Mouse (Mus musculus) stomach, postnatal 0 days (tissue): ENCODE measurements around the gene Snd1. TPM values are rescaled to one million over a fixed set of nuclear protein-coding genes. Genes with fewer than 3 reads are reported as not detected.
A peak's percentile ranks its signal among the peaks of the same experiment; 100 is the strongest.

Experiments used
- ATAC-seq: fragments of 200-750 bp; cut with Nextera tagmentation; 2 replicates; pipeline ENCODE4 v1.8.0; 2017; ENCODE audit not compliant: low FRiP score, low TSS enrichment
- DNase-seq: peaks from one replicate; pipeline ENCODE4 v3.0.0-alpha.2; 2016; ENCODE audit warnings: low spot score
- H3K27ac ChIP-seq: fragments of 300-500 bp; sonication (generic); replicated peaks from 2 replicates; pipeline ENCODE4 v1.5.1; 2014; ENCODE audit warnings: mild to moderate bottlenecking, control low read depth
- H3K27me3 ChIP-seq: fragments of 300-500 bp; sonication (generic); 2 replicates; pipeline ENCODE4 v1.6.1; 2014; ENCODE audit warnings: low read length; ENCODE audit not compliant: control insufficient read depth, insufficient read depth
- H3K36me3 ChIP-seq: fragments of 300-500 bp; sonication (generic); 2 replicates; pipeline ENCODE4 v1.6.1; 2014; ENCODE audit warnings: low read length, mixed read lengths; ENCODE audit not compliant: control insufficient read depth, insufficient read depth
- H3K4me1 ChIP-seq: fragments of 300-500 bp; sonication (generic); replicated peaks from 2 replicates; pipeline ENCODE4 v1.6.1; 2014; ENCODE audit warnings: antibody characterized with exemption; ENCODE audit not compliant: control insufficient read depth, insufficient read depth
- H3K4me2 ChIP-seq: fragments of 300-500 bp; sonication (generic); replicated peaks from 2 replicates; pipeline ENCODE4 v1.6.1; 2014; ENCODE audit warnings: low read depth, mild to moderate bottlenecking, control low read depth, moderate library complexity
- H3K4me3 ChIP-seq: fragments of 300-500 bp; sonication (generic); 2 replicates; pipeline ENCODE4 v1.5.1; 2014; ENCODE audit warnings: low read depth, low read length, control low read depth
- H3K9ac ChIP-seq: fragments of 300-500 bp; sonication (generic); 2 replicates; pipeline ENCODE4 v1.6.1; 2014; ENCODE audit warnings: mild to moderate bottlenecking, low read length, control low read depth, mixed read lengths
- H3K9me3 ChIP-seq: fragments of 300-500 bp; sonication (generic); 2 replicates; pipeline ENCODE4 v1.6.1; 2016; ENCODE audit warnings: low read length; ENCODE audit not compliant: control insufficient read depth
- CTCF ChIP-seq: IDR thresholded peaks from 2 replicates; pipeline ENCODE4 v1.5.1; 2016; ENCODE audit warnings: antibody characterized with exemption, low read depth, mild to moderate bottlenecking, moderate library complexity
- EP300 ChIP-seq: optimal IDR thresholded peaks from 2 replicates; pipeline ENCODE3; 2016; ENCODE audit warnings: antibody characterized with exemption
- WGBS: fragments of 180-500 bp; shearing (Covaris S2); extraction: QIAGEN DNeasy Blood & Tissue Kit; methylation state at CpG from one replicate; pipeline ENCODE4 v1.1.7; 2014; 5-methylcytosine and 5-hydroxymethylcytosine counted together
- polyA plus RNA-seq: library from polyadenylated mRNA; unstranded; fragments of >200 nt; fragmentation: Nextera tagmentation; extraction: Ambion mirVana; gene quantifications from 2 replicates; pipeline ENCODE4 v1.2.1, GENCODE M21; 2015

Gene Snd1
- polyA plus RNA-seq, 1 experiment from 2014 or later, result 81.3 TPM

DNA sequence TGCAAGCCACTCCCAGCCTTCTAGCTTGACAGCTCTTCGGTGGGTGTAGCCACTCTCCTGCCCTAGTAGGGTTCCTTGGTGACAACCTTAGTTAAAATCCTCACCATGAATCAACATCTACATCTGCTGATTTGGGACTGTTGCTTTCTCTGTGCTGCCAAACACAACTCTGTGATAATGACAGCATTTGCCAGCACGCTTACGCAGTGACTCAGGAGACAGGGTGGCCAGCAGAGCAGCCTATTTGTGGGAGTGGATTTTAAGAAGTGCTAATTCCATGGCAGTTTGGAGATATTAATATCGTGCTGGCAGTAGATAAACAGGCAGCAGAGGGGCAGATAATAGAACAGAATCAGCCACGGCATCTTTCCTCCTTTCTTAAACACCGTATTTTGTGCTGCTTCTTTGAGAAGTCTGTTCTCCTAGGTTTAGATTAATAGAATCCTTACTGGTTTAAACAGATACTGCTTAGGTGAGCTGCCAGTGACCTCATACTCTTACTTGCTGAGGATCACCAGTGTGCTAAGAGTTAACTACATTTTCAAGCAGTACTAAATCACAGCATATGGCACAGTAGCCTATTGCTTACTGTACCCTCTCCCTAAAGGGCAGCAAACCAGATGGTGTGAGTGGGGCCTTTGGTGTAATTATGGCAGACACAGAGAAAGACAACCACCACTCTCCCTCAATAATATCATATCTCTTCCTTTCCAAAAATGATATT lies 230.6 kb downstream of the Snd1 start:
- WGBS, result 44% methylated on average over 6 of the region's 6 CpGs
- Histone ChIP-seq H3K4me3 (no peak overlapping the region), H3K9ac (no peak overlapping the region), H3K27ac (no peak overlapping the region), H3K36me3 (no peaks in the 10 kb centered on the region), H3K4me1 (peaks cover 12% of the 10 kb centered on the region), H3K9me3 (no peaks in the 10 kb centered on the region), H3K27me3 (no peaks in the 10 kb centered on the region), H3K4me2 (no peak overlapping the region)
- ATAC-seq, result no peak
- no peak for DNase-seq
- no peak for TF ChIP-seq CTCF
- TF ChIP-seq EP300, result no peak

DNA sequence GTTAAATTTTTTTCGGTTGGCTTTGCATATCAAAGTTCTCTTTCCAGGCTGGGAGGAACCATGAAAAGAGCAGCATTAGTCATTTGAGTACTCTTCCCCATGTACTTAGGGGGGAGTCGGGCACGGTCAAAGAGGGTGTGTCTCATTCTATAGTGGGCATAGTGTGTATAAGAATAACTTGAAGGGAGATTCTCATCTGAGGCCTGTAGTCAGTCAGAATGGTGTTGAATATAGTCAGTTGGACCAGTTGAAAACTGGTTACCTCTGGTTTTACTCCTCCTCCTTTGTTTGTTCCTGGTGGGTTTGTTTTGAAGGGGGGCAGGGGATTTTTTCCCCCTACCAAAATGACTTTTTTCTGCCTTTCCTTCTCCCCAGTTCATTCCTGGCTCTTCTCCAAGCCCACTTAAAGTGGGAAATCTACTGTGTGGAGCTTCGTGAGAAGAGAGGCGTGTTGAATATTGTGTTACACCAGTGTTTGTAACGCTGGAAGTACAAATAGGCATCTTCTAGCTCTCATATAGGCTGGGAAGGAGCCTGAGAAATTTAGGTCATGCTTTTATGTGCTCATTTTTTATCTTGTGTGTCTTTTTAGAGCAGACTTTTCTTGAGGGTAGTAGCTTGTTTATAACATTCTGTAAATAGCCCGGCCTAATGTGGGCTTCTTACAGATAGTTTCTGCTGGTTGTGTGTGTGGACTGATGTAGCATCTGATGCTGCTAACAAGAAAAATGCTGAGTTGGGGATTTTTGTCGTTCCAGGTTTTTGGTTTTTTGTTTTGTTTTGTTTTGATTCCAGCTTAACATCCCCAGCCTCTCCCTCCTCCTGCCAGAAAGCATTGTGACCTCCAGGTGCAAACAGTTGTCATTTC lies 231.4 kb downstream of the Snd1 start:
- Histone ChIP-seq H3K36me3 (no peaks in the 10 kb centered on the region), H3K9ac (no peak overlapping the region), H3K4me3 (no peak overlapping the region), H3K4me1 (peaks cover 12% of the 10 kb centered on the region), H3K27me3 (no peaks in the 10 kb centered on the region), H3K27ac (0 out of 2 replicates have a peak overlapping the region, but pooled peaks have one; percentile 35), H3K4me2 (no peak overlapping the region), H3K9me3 (no peaks in the 10 kb centered on the region)
- ATAC-seq, result no peak
- no peak for DNase-seq
- TF ChIP-seq CTCF, result no peak
- TF ChIP-seq EP300, result no peak
- 43% methylated on average over 8 of the region's 8 CpGs for WGBS

DNA sequence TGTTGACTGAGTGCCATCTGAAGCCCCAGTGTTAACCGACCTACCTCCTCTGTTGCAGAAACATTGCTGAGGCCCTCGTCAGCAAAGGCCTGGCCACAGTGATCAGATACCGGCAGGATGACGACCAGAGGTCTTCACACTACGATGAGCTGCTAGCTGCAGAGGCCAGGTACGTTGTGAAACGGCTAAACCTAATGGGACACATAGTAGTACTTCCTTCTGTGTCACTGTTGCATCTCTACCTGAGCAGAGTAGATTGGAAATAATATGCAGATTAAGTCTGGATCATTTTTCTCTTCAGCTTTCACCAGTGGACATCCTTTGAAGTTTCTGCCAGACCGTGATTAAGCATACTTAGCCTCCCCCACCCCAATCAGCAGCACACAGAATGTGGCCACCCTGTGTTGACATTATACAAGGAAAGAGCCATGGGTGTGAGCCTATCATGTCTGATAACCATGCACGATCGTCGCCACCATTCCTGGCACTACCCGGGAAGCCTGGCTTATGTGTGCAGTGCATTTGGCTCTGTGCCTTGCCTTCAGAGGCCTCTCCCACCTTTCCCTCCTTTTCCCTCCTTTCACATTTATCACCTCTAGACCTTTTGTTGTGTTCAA lies 232.1 kb downstream of the Snd1 start:
- peak; percentile 56 for DNase-seq
- no peaks in the 10 kb centered on the region for H3K36me3 ChIP-seq
- no peak for TF ChIP-seq CTCF
- no peak for TF ChIP-seq EP300
- ATAC-seq, result peak; percentile 87
- H3K4me3 ChIP-seq, result no peak overlapping the region
- H3K27me3 ChIP-seq, result no peaks in the 10 kb centered on the region
- H3K4me1 ChIP-seq, result peaks cover 12% of the 10 kb centered on the region
- no peak overlapping the region for H3K4me2 ChIP-seq
- H3K27ac ChIP-seq, result no peak overlapping the region
- H3K9ac ChIP-seq, result no peak overlapping the region
- WGBS, result 30% methylated on average over 12 of the region's 12 CpGs
- H3K9me3 ChIP-seq, result no peaks in the 10 kb centered on the region

DNA sequence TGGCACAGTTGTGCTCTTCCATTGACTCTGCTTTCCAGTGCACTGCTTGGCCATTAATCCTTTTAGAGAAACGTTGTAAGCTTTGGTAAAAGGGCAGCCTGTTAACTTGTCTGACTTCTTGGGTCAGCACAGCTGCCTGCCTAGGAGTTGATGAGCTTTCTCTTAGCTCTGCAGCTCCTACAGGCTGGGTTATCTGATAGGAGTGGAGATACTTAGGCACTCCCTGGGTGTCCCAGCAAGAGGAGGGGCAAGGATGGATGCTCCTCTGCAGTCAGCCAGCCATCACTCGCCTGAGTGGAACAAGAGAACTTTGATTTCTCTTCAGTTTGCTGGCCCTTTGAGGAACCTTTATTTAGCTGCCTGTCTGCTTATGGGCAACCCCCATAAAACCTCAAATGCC lies 235.1 kb downstream of the Snd1 start:
- H3K9me3 ChIP-seq, result no peaks in the 10 kb centered on the region
- H3K27ac ChIP-seq, result no peak overlapping the region
- H3K36me3 ChIP-seq, result no peaks in the 10 kb centered on the region
- H3K4me2 ChIP-seq, result no peak overlapping the region
- 44% methylated on average over 2 of the region's 2 CpGs for WGBS
- H3K4me1 ChIP-seq, result peaks cover 12% of the 10 kb centered on the region
- no peaks in the 10 kb centered on the region for H3K27me3 ChIP-seq
- no peak for DNase-seq
- no peak for TF ChIP-seq CTCF
- no peak overlapping the region for H3K4me3 ChIP-seq
- no peak overlapping the region for H3K9ac ChIP-seq
- ATAC-seq, result no peak

DNA sequence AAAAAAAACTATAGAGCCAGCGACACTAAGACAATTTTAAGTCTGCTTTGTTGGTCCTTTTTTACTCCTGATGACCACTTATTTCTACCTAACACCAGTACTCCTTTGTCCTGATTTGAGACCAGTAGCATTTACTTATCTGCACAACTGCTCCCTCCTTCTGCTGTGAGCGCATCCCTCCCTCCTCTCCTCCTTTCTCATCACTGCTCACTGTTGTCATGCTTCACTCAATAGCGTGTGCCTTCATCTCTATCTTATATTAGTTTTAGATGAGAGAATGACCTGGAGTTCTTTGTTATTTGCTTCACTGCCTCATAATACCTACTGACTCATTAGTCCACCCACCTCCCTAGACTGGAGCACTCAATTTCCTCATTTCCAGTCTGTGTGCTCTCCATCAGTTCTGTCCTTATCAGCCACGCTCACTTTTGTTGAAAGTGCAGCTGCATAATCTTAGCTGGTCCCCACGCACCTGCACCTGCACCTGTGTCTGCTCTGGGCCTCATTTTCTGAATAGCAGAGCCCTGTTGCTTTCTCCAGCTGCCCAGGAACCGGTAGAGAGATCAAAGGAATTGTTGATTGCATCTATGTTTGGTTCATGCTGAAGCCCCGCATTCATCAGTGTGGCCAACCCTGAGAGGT lies 242.4 kb downstream of the Snd1 start:
- DNase-seq (peak; percentile 63), ATAC-seq (peak; percentile 88)
- Histone ChIP-seq H3K36me3 (no peaks in the 10 kb centered on the region), H3K4me1 (0 out of 2 replicates have a peak, but pooled peaks cover 3% of the 10 kb centered on the region), H3K27ac (no peak overlapping the region), H3K4me2 (no peak overlapping the region), H3K9ac (no peak overlapping the region), H3K27me3 (no peaks in the 10 kb centered on the region), H3K9me3 (no peaks in the 10 kb centered on the region), H3K4me3 (no peak overlapping the region)
- no peak for TF ChIP-seq EP300
- no peak for TF ChIP-seq CTCF
- WGBS, result 42% methylated on average over 7 of the region's 7 CpGs
